Mouse (Mus musculus) heart, postnatal 14 days (tissue): ENCODE measurements around the gene Hagh. TPM values are rescaled to one million over a fixed set of nuclear protein-coding genes. Genes with fewer than 3 reads are reported as not detected.
A peak's percentile ranks its signal among the peaks of the same experiment; 100 is the strongest.

Experiments used
- DNase-seq, 2 experiments: peaks; one replicate each; pipeline ENCODE4 v3.0.0; 2021 to 2022
- intact Hi-C: fragments of 180-260 bp; cut with DNase I; formaldehyde crosslinking; loops from one replicate; pipeline ENCODE4 v1.15.1; 2025
- total RNA-seq, 2 experiments: library from RNA; stranded (reverse); gene quantifications; 2 replicates each; pipeline ENCODE4 v1.2.3; 2021

Gene Hagh
- total RNA-seq, 2 experiments from 2014 or later: 109 to 122 TPM

GRCm38 (mm10) chr17:24881738-24882440, 41.9 kb downstream of the Hagh start:
- intact Hi-C loops: loop anchor here (2.0 kb wide), 1 partner anchor 137 kb away; no protein-coding TSS in a partner anchor
- DNase-seq: peak in 1 of 2 experiments; percentile 66

- DNase-seq: no peak
- intact Hi-C loops: no loop called here
Measured at GRCm38 (mm10) chr17:24884391-24884790, 44.4 kb downstream of the Hagh start.

DNA sequence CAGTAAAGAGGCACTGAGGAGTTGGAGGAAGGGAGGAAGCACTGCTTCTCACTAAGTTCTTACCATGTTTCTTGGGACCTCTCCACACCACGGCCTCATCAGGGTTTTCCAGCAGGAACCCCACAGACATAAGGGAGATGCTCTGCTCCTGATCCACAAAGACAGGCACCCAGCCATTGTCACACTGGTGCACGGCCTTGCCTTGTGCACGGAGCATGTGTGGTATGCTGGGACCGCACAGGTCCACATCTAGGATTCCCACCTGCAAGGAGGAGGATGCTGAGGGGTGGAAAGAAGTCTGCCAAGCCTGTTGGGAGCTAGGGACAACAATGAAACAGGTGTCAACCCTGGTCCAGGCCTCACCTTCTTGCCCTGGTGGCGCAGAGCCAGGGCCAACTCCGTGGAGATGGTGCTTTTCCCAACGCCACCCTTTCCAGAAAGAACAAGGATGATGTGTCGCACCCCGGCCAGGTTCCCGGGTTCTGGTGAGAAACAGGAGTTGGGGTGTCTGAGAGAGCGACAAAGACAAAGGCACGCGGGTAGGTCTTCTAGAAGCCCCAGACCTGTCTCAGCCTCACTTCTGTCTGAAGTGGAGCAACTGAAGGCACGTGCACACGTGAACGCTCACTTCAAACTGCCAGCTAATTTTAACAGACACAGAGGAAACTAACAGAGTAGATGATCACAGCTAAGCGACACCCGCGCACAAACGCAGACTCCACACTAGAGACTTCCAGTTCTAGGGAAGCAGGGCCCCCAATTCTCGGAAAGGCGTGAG, 45.6 kb downstream of the Hagh start:
- DNase-seq: no peak
- intact Hi-C loops: no loop called here

DNA sequence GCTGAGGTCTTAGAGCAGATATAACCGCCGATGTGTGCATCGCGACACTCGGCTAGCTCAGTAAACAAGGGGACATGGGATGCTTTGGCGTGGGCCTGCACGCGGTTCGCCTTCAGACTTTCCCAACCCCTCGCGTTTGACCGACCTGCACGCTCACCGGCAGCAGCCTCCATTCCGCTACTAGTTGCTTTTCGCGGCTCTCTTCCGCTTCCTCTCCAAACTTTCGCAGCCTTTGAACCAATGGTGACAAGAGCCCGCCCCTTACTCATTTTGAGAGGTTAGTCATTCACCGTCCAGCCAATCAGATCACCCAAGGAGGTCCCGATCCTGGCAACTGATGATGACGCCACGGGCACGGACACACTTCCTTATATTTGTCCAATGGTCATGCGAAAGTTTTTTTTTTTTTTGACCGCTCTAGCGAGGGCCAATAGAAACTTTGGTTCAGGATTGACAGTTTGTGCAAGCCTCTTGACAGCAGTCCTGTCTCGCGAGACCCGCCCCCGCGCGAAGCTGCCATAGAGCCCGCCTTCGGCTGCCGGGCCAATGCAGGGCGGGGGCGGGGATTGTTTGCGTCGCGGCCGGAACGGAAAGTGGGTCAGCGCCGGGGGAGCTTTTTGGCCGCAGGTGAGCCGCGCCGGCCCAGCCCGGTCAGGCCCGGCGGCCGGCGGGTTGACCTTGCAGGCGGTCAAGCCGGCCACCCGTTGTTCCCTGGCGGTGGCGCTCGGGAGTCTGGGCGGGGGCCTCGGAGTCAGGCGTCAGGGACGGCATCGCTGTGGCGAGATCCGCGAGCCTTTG, 46.4 kb downstream of the Hagh start, which contains the start of the genes Nubp2 and Spsb3:
Gene Nubp2 (minus strand): TSS at position 216 of the 798 bp plus-strand sequence.
Gene Spsb3 (plus strand): TSS at position 510 of the 798 bp plus-strand sequence.
- intact Hi-C loops: no loop called here
- peak; percentile 98 for DNase-seq

- intact Hi-C loops: no loop called here
- no peak for DNase-seq
Measured at GRCm38 (mm10) chr17:24886932-24887271, 47.0 kb downstream of the Hagh start.

DNA sequence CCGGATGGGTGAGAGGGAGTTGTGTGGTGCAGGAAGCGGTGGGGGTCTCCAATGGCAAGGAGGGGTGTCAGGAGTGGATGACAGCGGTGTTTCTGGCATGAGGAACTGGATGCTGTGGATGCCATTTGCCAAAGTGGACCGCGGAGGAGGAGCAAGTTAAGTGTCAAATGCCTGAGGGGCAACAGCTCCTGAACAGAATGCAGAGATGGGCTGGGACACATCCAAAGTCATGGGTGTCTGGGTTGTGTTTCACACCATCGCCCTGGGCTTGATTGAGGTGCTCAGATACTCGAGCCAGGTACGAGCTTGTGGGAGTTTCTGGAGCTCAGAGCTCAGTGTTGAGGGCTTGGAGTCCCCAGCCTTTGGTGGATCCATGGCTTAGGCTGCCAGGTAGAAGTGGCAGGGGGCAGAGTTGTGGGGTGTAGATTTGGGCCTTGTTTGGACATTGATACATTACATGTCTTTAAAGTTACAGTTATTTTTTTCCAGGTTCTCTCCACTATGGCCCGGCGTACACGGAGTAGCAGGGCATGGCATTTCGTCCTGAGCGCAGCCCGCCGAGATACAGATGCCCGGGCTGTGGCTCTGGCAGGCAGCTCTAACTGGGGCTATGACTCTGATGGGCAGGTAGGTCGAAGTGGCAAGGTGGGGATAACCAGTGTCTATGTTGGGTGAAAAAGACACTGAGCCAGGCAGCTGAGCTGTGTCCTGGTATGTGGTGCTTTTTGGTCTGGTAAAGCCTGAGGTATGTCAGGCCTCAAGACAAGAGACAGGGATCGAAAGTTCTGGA, 47.5 kb downstream of the Hagh start:
- intact Hi-C loops: no loop called here
- no peak for DNase-seq

GRCm38 (mm10) chr17:24888862-24889261, 48.9 kb downstream of the Hagh start:
- no peak for DNase-seq
- intact Hi-C loops: no loop called here

DNA sequence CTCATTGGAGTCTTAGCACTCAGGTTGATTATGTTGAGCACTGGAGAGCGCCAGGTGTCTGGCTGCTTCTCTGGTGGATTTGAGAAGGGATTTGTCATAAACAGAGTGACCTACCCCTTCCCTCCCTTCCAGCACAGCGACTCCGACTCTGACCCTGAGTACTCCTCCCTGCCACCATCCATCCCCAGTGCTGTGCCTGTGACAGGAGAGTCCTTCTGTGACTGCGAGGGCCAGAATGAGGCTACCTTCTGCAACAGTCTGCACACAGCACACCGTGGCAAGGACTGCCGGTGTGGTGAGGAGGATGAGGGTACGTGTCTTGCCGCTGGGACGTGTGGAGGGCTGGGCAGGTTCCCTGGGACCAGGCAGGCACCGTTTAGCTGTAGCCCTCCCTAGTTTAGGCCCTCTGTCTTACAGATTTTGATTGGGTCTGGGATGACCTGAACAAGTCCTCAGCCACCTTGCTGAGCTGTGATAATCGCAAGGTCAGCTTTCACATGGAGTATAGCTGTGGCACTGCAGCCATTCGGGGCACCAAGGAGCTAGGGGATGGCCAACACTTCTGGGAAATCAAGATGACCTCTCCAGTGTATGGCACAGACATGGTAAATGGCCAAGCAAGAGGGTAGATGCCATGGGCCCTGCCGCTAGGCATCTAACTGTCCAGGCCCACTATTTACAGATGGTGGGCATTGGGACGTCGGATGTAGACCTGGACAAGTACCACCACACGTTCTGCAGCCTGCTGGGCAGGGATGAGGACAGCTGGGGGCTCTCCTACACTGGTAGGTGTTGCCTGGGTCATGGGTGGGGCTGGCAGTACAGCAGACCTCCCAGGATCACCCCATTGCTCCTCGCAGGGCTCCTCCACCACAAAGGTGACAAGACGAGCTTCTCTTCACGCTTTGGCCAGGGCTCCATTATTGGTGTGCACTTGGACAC, 50.5 kb downstream of the Hagh start:
- DNase-seq: no peak
- intact Hi-C loops: no loop called here

GRCm38 (mm10) chr17:24891321-24891720, 51.4 kb downstream of the Hagh start:
- intact Hi-C loops: no loop called here

DNA sequence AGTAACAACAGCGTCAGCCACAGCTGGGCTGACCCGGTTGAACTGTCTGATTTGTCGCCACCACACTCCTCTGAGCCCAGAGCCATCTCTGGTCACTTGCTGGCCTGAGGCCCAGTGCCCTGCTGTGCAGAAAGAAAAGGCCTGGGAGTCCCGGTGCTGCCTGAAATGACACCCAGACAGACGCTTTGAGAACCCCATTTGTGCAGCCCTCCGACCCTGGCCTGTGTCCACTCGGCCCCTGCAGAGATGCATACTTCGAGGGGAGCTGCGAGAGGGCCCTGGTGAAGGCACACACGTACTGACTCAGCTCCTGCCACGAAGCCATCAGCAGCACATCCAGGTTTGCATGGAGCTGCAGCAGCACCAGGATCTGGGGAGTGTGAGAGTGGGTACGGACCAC, 52.8 kb downstream of the Hagh start:
- intact Hi-C loops: no loop called here
- DNase-seq: no peak

More at GRCm38 (mm10) chr17:24891321-24891720, 51.4 kb downstream of the Hagh start:
- DNase-seq: no peak

DNA sequence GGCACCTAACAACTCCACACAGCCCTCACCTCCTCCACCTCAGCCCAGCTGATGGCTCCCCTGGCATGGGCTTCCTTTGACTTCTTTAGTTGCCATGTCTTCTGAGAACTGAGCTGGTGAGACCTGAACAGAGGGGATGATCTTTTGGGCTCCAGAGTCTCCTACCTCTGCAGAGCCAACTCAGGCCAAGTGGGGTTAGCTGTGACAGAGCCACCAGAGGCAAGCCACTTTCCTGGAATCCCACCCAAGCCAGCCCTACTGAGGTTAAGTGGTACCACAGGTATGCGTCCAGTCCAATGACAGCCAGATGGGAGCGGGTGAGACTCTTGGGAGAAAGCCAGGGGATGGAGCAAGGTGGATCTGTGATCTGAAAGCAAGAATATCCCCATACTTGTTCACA, 53.3 kb downstream of the Hagh start:
- intact Hi-C loops: no loop called here
- no peak for DNase-seq

- intact Hi-C loops: no loop called here
Measured at GRCm38 (mm10) chr17:24894061-24894994, 54.4 kb downstream of the Hagh start.

DNA sequence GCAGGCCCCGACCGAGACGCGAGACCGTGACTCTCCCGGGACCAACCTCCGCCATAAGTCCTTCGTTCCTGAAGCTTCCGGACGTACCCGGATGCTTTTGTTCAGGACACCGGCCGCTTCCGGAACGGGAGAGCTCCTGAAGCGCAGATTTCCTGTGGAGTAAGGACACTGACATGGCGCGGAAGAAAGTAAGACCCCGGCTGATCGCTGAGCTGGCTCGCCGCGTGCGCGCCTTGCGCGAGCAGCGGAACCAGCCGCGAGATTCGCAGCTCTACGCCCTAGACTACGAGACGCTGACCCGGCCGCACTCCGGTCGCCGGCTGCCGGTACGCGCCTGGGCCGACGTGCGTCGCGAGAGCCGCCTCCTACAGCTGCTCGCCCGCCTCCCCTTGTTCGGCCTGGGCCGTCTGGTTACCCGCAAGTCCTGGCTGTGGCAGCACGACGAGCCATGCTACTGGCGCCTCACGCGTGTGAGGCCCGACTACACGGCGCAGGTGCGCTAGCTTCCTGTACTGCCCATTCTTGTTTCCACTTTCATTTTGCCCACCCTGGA, 55.1 kb downstream of the Hagh start, which contains the start of the genes Eme2 and Mrps34:
Gene Eme2 (minus strand): TSS at position 93 of the 553 bp plus-strand sequence.
Gene Mrps34 (plus strand): TSS at position 122 of the 553 bp plus-strand sequence.
- intact Hi-C loops: no loop called here
- peak; percentile 78 to 87 for DNase-seq

More at GRCm38 (mm10) chr17:24894061-24894994, 54.4 kb downstream of the Hagh start:
- no peak for DNase-seq

DNA sequence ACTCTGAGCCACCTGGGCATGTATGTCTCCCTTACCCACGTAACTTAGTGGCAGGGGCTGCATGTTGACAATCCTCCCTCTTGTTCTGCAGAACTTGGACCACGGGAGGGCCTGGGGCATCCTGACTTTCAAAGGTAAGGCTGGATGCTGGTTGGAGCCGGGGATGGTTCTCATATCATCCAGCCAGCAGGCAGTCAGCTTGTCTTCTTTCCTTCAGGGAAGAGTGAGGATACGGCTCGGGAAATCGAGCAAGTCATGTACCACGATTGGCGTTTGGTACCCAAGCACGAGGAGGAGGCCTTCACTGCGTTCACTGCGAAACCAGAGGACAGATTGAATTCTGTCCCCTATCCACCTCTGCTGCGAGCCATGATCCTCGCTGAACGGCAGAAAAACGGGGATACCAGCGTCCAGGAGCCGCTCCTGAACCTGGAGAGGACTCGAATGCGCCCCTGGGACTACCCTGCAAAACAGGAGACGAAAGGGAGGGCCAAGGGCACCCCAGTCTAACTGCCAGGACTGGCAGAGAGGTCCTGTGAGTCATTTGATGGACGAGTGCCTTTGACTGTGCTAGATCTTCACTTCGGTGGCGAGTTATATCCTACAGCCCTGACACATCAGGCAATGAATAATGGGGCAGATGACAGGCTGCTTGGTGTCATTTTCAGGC, 55.8 kb downstream of the Hagh start:
- intact Hi-C loops: no loop called here
- no peak for DNase-seq

DNA sequence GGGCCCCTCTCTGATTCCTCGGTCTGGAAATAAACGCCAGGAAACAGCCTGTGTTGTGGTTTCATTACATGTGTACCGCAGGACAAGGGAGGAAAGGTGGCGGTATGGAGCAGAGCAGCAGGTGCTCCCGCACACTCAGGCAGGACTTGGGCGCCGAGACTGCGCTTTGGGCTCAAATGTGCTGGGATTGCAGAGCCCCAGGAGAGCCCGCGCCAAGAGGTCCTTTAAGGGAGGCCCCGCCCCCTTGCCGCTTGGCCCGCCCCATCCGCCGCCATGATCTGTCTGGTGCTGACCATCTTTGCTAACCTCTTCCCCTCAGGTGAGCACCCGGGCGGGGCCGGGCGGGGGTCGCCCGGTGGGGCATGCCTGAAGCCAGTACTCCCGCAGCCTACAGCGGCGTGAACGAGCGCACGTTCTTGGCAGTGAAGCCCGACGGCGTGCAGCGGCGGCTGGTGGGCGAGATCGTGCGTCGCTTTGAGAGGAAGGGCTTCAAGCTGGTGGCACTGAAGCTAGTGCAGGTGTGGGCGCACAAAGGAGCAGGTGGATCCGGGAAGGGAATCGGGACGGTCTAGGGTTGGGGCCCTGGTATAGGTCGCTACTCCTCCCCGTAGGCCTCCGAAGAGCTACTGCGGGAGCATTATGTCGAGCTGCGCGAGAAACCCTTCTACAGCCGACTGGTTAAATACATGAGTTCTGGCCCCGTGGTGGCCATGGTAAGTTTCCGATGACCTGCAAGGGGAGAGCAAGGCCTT, 56.5 kb downstream of the Hagh start, which contains the start of gene Nme3:
Gene Nme3 (plus strand): TSS at position 260 of the 752 bp plus-strand sequence.
- peak; percentile 77 for DNase-seq
- intact Hi-C loops: no loop called here

DNA sequence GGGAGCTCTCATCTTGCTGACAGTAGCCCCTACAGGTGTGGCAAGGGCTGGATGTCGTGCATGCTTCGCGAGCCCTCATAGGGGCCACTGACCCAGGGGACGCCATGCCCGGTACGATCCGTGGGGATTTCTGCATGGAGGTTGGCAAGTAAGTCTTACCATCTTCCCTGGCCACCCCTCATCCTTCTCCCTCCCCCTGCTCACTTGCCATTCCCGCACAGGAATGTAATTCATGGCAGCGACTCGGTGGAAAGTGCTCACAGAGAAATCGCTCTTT, 57.0 kb downstream of the Hagh start:
- no peak for DNase-seq
- intact Hi-C loops: no loop called here
